Mouse (Mus musculus): ENCODE measurements around the gene 4930415O20Rik. TPM values are rescaled to one million over a fixed set of nuclear protein-coding genes. Genes with fewer than 3 reads are reported as not detected.

Gene 4930415O20Rik
- polyA plus RNA-seq, 1 experiment from 2014 or later = 0.29 TPM

DNA sequence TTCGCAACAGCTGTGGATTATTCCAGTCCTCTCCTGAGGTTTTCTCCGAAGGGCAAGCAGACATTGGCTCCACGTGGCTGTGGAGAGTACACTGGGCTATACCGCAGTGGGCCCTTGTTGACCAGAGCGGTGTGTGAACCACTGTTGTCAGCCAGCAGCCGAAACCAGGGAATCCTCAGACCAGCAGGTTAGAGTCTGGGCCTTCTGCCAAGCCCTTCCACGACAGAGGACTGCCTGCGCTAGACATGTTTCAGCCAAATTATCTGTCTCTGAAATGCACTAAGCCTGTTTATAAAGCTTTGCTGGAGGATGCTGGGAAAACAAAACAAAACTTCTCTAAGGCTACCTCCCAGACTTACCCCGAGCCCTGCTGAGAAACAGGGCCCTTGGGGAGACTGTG, 43.7 kb downstream of the 4930415O20Rik start:
- no peaks in the 10 kb centered on the region for H3K9me3 ChIP-seq (ENCODE audit: control insufficient read depth, low read length)
- H3K9ac ChIP-seq (ENCODE audit: low read length) = no peak overlapping the region
- DNase-seq (ENCODE audit: low spot score) (no peak), ATAC-seq (ENCODE audit: insufficient number of reproducible peaks, low FRiP score, low TSS enrichment, low read depth) (no peak)
- H3K4me3 ChIP-seq (ENCODE audit: low read depth, low read length) = no peak overlapping the region
- H3K4me2 ChIP-seq (ENCODE audit: low read depth, severe bottlenecking) = no peak overlapping the region
- peaks cover 15% of the 10 kb centered on the region for H3K4me1 ChIP-seq (ENCODE audit: control insufficient read depth, insufficient read depth, low read length)
- H3K27ac ChIP-seq (replicated peaks; ENCODE audit: low read depth, low read length) = peak overlapping the region; percentile 5; the same call in 1 of the 2 replicates
- no peaks in the 10 kb centered on the region for H3K36me3 ChIP-seq (ENCODE audit: control insufficient read depth, insufficient read depth, low read length)
- H3K27me3 ChIP-seq (ENCODE audit: control insufficient read depth, insufficient read depth, low read length) = no peaks in the 10 kb centered on the region
- WGBS = 64% methylated on average over 9 of the region's 9 CpGs

DNA sequence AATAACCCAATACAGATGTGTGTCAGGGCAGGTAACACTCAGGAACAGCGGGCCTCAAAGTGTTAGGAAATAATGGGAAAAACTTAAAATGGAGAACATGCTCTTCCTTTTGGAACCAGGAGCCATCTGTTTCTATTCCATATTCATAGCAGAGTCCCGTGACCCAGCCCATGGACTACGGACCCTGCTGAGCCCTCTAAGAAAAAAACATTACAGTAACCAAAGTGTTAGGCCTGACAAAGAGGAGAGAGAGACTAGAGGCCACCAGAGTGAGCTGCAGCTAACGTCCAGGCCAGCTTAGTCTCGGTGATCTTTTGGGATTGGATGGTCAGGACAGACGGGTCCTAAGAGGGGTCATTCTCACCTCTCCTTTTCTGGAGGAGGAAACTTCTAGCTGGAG, 44.2 kb downstream of the 4930415O20Rik start:
- peak overlapping the region; percentile 5; the same call in 1 of the 2 replicates for H3K27ac ChIP-seq (replicated peaks; ENCODE audit: low read depth, low read length)
- WGBS = 39% methylated on average over 6 of the region's 6 CpGs

DNA sequence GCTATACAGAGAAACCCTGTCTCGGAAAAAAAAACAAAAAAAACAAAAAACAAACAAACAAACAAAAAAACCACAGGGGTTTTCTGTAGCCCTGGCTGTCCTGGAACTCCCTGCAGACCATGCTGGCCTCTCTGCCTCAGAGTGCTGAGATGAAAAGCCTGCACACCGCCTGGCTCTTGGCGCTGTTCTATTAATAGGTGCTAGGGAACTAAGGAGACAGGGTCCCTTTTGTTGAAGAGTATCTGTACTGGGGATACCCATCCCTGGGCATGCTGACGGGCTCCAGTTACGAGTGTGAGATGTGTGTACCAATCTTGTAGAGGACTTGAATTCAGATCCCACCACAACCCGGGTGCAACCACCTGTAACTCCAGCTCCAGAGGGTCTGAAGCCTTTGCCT, 44.9 kb downstream of the 4930415O20Rik start:
- no peak overlapping the region for H3K4me2 ChIP-seq (ENCODE audit: low read depth, severe bottlenecking)
- no peaks in the 10 kb centered on the region for H3K27me3 ChIP-seq (ENCODE audit: control insufficient read depth, insufficient read depth, low read length)
- no peak for ATAC-seq (ENCODE audit: insufficient number of reproducible peaks, low FRiP score, low TSS enrichment, low read depth)
- no peak overlapping the region for H3K27ac ChIP-seq (replicated peaks; ENCODE audit: low read depth, low read length)
- H3K4me3 ChIP-seq (ENCODE audit: low read depth, low read length) = no peak overlapping the region
- peaks cover 15% of the 10 kb centered on the region for H3K4me1 ChIP-seq (ENCODE audit: control insufficient read depth, insufficient read depth, low read length)
- WGBS = 71% methylated on average over 6 of the region's 6 CpGs
- H3K9ac ChIP-seq (ENCODE audit: low read length) = no peak overlapping the region
- DNase-seq (ENCODE audit: low spot score) = no peak
- no peaks in the 10 kb centered on the region for H3K9me3 ChIP-seq (ENCODE audit: control insufficient read depth, low read length)
- H3K36me3 ChIP-seq (ENCODE audit: control insufficient read depth, insufficient read depth, low read length) = no peaks in the 10 kb centered on the region

More for the DNA sequence above, 44.2 kb downstream of the 4930415O20Rik start:
- Histone ChIP-seq H3K4me2 (ENCODE audit: low read depth, severe bottlenecking) (no peak overlapping the region), H3K9ac (ENCODE audit: low read length) (no peak overlapping the region), H3K27me3 (ENCODE audit: control insufficient read depth, insufficient read depth, low read length) (no peaks in the 10 kb centered on the region), H3K4me3 (ENCODE audit: low read depth, low read length) (no peak overlapping the region), H3K9me3 (ENCODE audit: control insufficient read depth, low read length) (no peaks in the 10 kb centered on the region), H3K4me1 (ENCODE audit: control insufficient read depth, insufficient read depth, low read length) (peaks cover 15% of the 10 kb centered on the region), H3K36me3 (ENCODE audit: control insufficient read depth, insufficient read depth, low read length) (no peaks in the 10 kb centered on the region)
- ATAC-seq (ENCODE audit: insufficient number of reproducible peaks, low FRiP score, low TSS enrichment, low read depth) (no peak), DNase-seq (ENCODE audit: low spot score) (no peak)

DNA sequence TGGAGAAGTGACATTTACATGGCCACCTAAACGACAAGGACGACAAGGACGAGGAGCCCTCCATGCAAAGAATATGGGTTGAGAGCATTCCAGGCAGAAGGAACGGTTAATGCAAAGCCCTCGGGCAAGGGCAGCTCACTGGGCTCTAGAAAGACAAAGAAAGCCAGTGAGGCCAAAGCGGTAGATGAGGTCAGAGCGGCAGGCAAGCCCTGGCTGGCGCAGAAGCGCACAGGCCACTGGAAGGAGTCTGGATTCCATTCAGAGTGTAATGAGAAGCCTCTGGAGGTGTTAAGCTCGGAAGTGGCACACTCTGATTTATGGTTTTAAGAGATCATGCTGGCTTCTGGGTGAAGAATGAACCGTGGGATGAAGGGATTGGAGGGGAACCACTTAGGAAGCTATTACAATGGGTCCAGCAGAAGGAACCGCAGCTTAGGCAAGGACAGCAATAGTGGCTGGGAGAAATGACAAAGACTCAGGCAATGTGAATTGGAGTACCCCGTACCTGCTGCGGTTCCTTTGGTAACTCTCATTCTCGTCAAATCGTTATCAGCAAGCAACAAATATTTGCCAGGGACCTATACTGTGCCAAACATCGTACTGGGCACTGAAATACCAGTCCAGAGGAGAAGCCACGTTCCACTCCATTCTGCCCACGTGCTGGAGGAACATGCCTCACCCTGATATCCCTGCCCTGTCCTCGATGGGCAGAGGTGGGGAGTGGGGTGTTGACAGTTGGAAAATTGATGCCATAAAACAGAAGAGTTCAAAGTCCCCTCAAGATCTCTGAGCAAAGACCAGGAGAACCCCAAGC, 45.8 kb downstream of the 4930415O20Rik start:
- Histone ChIP-seq H3K9me3 (ENCODE audit: control insufficient read depth, low read length) (no peaks in the 10 kb centered on the region), H3K4me1 (ENCODE audit: control insufficient read depth, insufficient read depth, low read length) (peaks cover 15% of the 10 kb centered on the region), H3K4me2 (ENCODE audit: low read depth, severe bottlenecking) (peak overlapping the region; percentile 5; the same call in 1 of the 2 replicates), H3K4me3 (ENCODE audit: low read depth, low read length) (no peak overlapping the region), H3K36me3 (ENCODE audit: control insufficient read depth, insufficient read depth, low read length) (no peaks in the 10 kb centered on the region), H3K27ac (replicated peaks; ENCODE audit: low read depth, low read length) (no peak overlapping the region), H3K9ac (ENCODE audit: low read length) (0 out of 2 replicates have a peak overlapping the region, but pooled peaks have one; percentile 2), H3K27me3 (ENCODE audit: control insufficient read depth, insufficient read depth, low read length) (no peaks in the 10 kb centered on the region)
- peak; percentile 56 for DNase-seq (ENCODE audit: low spot score)
- WGBS = 27% methylated on average over 20 of the region's 20 CpGs
- peak; percentile 32; the same call in 1 of the 2 replicates for ATAC-seq (ENCODE audit: insufficient number of reproducible peaks, low FRiP score, low TSS enrichment, low read depth)

DNA sequence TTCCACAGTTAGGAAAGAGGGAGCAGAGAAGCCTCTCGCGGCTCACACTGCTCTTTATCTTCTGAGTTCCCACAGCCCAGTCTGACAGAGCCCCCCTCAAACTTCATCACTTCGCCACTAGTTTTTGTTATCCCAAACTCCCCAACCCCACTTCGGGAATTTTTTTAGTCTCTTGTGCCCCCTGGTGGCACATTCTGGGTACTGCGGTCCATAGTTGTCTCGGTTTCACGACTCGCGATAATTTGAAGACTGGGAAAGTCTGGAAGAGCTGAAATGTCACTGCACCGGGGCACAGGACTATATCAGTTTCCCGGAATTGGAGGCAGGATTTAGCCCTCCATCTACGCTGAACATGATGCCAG, 46.4 kb downstream of the 4930415O20Rik start:
- no peak overlapping the region for H3K4me3 ChIP-seq (ENCODE audit: low read depth, low read length)
- H3K4me2 ChIP-seq (ENCODE audit: low read depth, severe bottlenecking) = peak overlapping the region; percentile 5; the same call in 1 of the 2 replicates
- H3K27me3 ChIP-seq (ENCODE audit: control insufficient read depth, insufficient read depth, low read length) = no peaks in the 10 kb centered on the region
- no peak overlapping the region for H3K27ac ChIP-seq (replicated peaks; ENCODE audit: low read depth, low read length)
- DNase-seq (ENCODE audit: low spot score) (peak; percentile 96), ATAC-seq (ENCODE audit: insufficient number of reproducible peaks, low FRiP score, low TSS enrichment, low read depth) (peak; percentile 56)
- 2% methylated on average over 12 of the region's 12 CpGs for WGBS
- H3K9me3 ChIP-seq (ENCODE audit: control insufficient read depth, low read length) = no peaks in the 10 kb centered on the region
- no peak overlapping the region for H3K9ac ChIP-seq (ENCODE audit: low read length)
- peaks cover 15% of the 10 kb centered on the region for H3K4me1 ChIP-seq (ENCODE audit: control insufficient read depth, insufficient read depth, low read length)
- no peaks in the 10 kb centered on the region for H3K36me3 ChIP-seq (ENCODE audit: control insufficient read depth, insufficient read depth, low read length)

DNA sequence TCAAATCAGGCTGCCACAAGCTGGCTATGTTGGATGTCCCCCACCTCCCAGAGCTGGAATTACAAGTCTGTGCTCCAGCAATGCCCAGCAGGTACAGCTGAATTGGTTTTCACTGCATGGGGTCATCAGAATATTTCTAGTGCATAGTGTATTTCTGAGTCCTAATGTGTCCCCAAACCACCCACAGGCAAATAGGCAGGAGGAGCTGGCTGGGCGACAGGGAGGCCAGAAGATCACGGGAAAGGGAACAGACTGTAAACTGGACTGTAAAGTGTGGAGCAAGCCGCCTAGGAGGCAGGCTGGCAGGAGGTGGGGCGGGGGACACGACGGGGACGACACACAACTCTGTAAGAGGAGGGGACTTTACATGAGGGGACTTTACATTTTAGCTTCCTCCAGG, 51.4 kb downstream of the 4930415O20Rik start:
- Histone ChIP-seq H3K4me2 (ENCODE audit: low read depth, severe bottlenecking) (no peak overlapping the region), H3K4me3 (ENCODE audit: low read depth, low read length) (no peak overlapping the region), H3K27me3 (ENCODE audit: control insufficient read depth, insufficient read depth, low read length) (no peaks in the 10 kb centered on the region), H3K36me3 (ENCODE audit: control insufficient read depth, insufficient read depth, low read length) (no peaks in the 10 kb centered on the region), H3K9me3 (ENCODE audit: control insufficient read depth, low read length) (no peaks in the 10 kb centered on the region), H3K9ac (ENCODE audit: low read length) (no peak overlapping the region), H3K4me1 (ENCODE audit: control insufficient read depth, insufficient read depth, low read length) (no peaks in the 10 kb centered on the region; the same call in 1 of the 2 replicates), H3K27ac (replicated peaks; ENCODE audit: low read depth, low read length) (no peak overlapping the region)
- 4% methylated on average over 7 of the region's 7 CpGs for WGBS
- DNase-seq (ENCODE audit: low spot score) (no peak), ATAC-seq (ENCODE audit: insufficient number of reproducible peaks, low FRiP score, low TSS enrichment, low read depth) (no peak)

DNA sequence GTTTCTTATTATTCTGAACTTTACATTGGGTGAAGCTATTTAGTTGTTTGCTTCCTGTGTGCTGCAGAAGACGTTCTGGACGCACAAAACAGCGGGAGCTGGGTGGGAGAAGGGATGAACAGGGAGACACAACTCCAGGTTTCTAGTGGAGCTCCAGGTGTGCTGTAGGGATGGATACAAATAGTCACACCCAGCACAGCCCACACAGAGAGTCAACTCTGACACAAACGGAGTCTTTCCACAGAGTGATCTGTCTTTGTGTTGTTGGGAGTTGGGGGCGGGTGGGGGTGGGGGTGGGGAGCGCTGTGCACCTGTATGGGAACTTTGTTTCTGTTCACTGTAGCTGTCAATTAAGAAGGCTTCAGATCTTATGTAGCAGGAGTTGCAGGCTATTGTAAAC, 51.9 kb downstream of the 4930415O20Rik start:
- H3K36me3 ChIP-seq (ENCODE audit: control insufficient read depth, insufficient read depth, low read length) = no peaks in the 10 kb centered on the region
- no peak overlapping the region for H3K9ac ChIP-seq (ENCODE audit: low read length)
- H3K4me2 ChIP-seq (ENCODE audit: low read depth, severe bottlenecking) = no peak overlapping the region
- H3K9me3 ChIP-seq (ENCODE audit: control insufficient read depth, low read length) = no peaks in the 10 kb centered on the region
- H3K27me3 ChIP-seq (ENCODE audit: control insufficient read depth, insufficient read depth, low read length) = no peaks in the 10 kb centered on the region
- no peak overlapping the region for H3K27ac ChIP-seq (replicated peaks; ENCODE audit: low read depth, low read length)
- no peak for ATAC-seq (ENCODE audit: insufficient number of reproducible peaks, low FRiP score, low TSS enrichment, low read depth)
- no peak for DNase-seq (ENCODE audit: low spot score)
- 21% methylated on average over 6 of the region's 6 CpGs for WGBS
- no peak overlapping the region for H3K4me3 ChIP-seq (ENCODE audit: low read depth, low read length)
- no peaks in the 10 kb centered on the region; the same call in 1 of the 2 replicates for H3K4me1 ChIP-seq (ENCODE audit: control insufficient read depth, insufficient read depth, low read length)

DNA sequence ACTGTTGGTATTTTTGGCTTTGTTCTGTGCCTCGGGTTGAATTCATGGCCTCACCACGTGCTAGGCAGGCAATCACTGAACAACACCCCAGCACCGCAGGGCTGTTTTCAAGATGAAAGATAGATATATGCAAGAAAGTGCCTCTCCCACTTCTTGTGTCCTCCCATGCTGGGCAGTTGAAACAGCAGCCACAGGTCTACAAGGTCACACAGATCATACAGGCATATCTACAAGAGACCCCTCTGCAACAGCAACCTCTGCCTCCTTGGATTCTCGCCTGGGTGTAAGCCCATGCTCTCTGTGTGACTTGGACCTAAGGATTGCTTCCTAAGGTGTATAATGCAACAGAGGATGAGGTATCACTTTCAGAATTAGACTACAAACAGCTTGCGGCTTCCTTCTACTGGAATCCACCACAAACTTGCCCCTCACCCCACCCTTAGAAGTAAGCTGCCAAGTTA, 52.6 kb downstream of the 4930415O20Rik start:
- H3K36me3 ChIP-seq (ENCODE audit: control insufficient read depth, insufficient read depth, low read length) = no peaks in the 10 kb centered on the region
- H3K4me3 ChIP-seq (ENCODE audit: low read depth, low read length) = no peak overlapping the region
- no peak overlapping the region for H3K9ac ChIP-seq (ENCODE audit: low read length)
- H3K4me2 ChIP-seq (ENCODE audit: low read depth, severe bottlenecking) = no peak overlapping the region
- 58% methylated on average over 5 of the region's 5 CpGs for WGBS
- H3K27ac ChIP-seq (replicated peaks; ENCODE audit: low read depth, low read length) = no peak overlapping the region
- peaks cover 2% of the 10 kb centered on the region for H3K4me1 ChIP-seq (ENCODE audit: control insufficient read depth, insufficient read depth, low read length)
- H3K27me3 ChIP-seq (ENCODE audit: control insufficient read depth, insufficient read depth, low read length) = no peaks in the 10 kb centered on the region
- no peak for DNase-seq (ENCODE audit: low spot score)
- ATAC-seq (ENCODE audit: insufficient number of reproducible peaks, low FRiP score, low TSS enrichment, low read depth) = no peak
- no peaks in the 10 kb centered on the region for H3K9me3 ChIP-seq (ENCODE audit: control insufficient read depth, low read length)
